Mouse (Mus musculus) G1E (cell line): ENCODE results near the gene Jmjd1c.

Experiments used
- CTCF ChIP-seq: IDR thresholded peaks from 2 replicates; pipeline ENCODE4 v1.5.1; 2012; ENCODE audit warnings: low read depth, low read length, inconsistent platforms, mixed read lengths
- TAL1 ChIP-seq: conservative IDR thresholded peaks from 2 replicates; pipeline ENCODE4 v1.6.1; 2012; ENCODE audit warnings: low read depth, low read length, inconsistent platforms, mixed read lengths

- TF ChIP-seq CTCF: no peak
- TF ChIP-seq TAL1: no peak
These were observed 106.5 kb downstream of the Jmjd1c start for GRCm38 (mm10) chr10:67202470-67202869.
